Mouse (Mus musculus) CH12.LX (cell line): Measurements from ENCODE around the gene Mettl7a1. TPM values are rescaled to one million over a fixed set of nuclear protein-coding genes. Genes with fewer than 3 reads are reported as not detected.
"Not testable (repeated sequence)": the region's sequence is repeated elsewhere in the genome, so short reads cannot be mapped to it uniquely, and the experiment has no call there.

ENCODE experiments used
- DNase-seq: peaks from one replicate; pipeline ENCODE4 v3.0.0-alpha.2; 2013; ENCODE audit errors: extremely low read depth
- H3K27ac ChIP-seq: 2 replicates; pipeline ENCODE4 v1.5.1; 2012; ENCODE audit warnings: low read depth, mild to moderate bottlenecking, control low read depth, moderate library complexity; ENCODE audit not compliant: insufficient read depth
- H3K27me3 ChIP-seq: replicated peaks from 2 replicates; pipeline ENCODE3; 2012; ENCODE audit warnings: inconsistent platforms
- H3K36me3 ChIP-seq, 2 experiments: replicated peaks in 1 of 2; 2 replicates each; pipeline versions ENCODE3 to v1.6.1; 2012; ENCODE audit warnings: inconsistent platforms in 1 of 2, low read length in 1 of 2, mild to moderate bottlenecking in 1 of 2, mixed read lengths in 1 of 2, moderate library complexity in 1 of 2; ENCODE audit not compliant: control insufficient read depth in 1 of 2, insufficient read depth in 1 of 2
- H3K4me1 ChIP-seq, 2 experiments: 2 replicates each; pipeline ENCODE4 v1.6.1; 2012; ENCODE audit warnings: inconsistent platforms in 1 of 2, moderate library complexity in 1 of 2; ENCODE audit not compliant: insufficient read depth in 2 of 2, control insufficient read depth in 1 of 2
- H3K4me2 ChIP-seq: 2 replicates; pipeline ENCODE4 v1.6.1; 2012; ENCODE audit warnings: low read depth, mild to moderate bottlenecking, control low read depth; ENCODE audit not compliant: poor library complexity, insufficient read depth, severe bottlenecking
- H3K4me3 ChIP-seq, 3 experiments: fragments of 150-350 bp in 1 of 3; sonication (generic) in 1 of 3; replicated peaks in 1 of 3; 2 replicates each; pipeline versions ENCODE3 to v1.5.1; 2011 to 2012; ENCODE audit warnings: low read depth in 2 of 3, low read length in 2 of 3, mild to moderate bottlenecking in 2 of 3, moderate library complexity in 2 of 3, control low read depth in 1 of 3, improper control_type of control experiment in 1 of 3, inconsistent platforms in 1 of 3, mixed read lengths in 1 of 3; ENCODE audit not compliant: poor library complexity in 1 of 3
- H3K79me2 ChIP-seq: replicated peaks from 2 replicates; pipeline ENCODE4 v1.6.1; 2012; ENCODE audit warnings: mild to moderate bottlenecking, moderate library complexity; ENCODE audit not compliant: control insufficient read depth, poor library complexity, insufficient read depth, severe bottlenecking; ENCODE audit errors: extremely low read depth
- H3K9ac ChIP-seq: 2 replicates; pipeline ENCODE4 v1.6.1; 2012; ENCODE audit warnings: low read depth, mild to moderate bottlenecking, control low read depth, moderate library complexity; ENCODE audit not compliant: insufficient read depth
- H3K9me3 ChIP-seq: replicated peaks from 2 replicates; pipeline ENCODE3; 2012; ENCODE audit warnings: low read length, inconsistent platforms, mixed read lengths
- CTCF ChIP-seq, 2 experiments: IDR thresholded peaks in 1 of 2; conservative IDR thresholded peaks in 1 of 2; 2 replicates each; pipeline ENCODE4 v1.5.1; 2011 to 2012; ENCODE audit warnings: low read depth in 2 of 2, low read length in 2 of 2, improper control_type of control experiment in 1 of 2, inconsistent platforms in 1 of 2, mild to moderate bottlenecking in 1 of 2, moderate library complexity in 1 of 2
- E2F4 ChIP-seq: IDR thresholded peaks from 2 replicates; pipeline ENCODE4 v1.6.1; 2011; ENCODE audit warnings: low read depth, low read length, improper control_type of control experiment; ENCODE audit not compliant: insufficient replicate concordance
- ELF1 ChIP-seq: IDR thresholded peaks from 2 replicates; pipeline ENCODE4 v1.6.1; 2014; ENCODE audit warnings: low read depth, mild to moderate bottlenecking, inconsistent platforms, low read length, improper control_type of control experiment
- EP300 ChIP-seq: IDR thresholded peaks from 2 replicates; pipeline ENCODE4 v1.6.1; 2011; ENCODE audit warnings: low read length, improper control_type of control experiment
- ETS1 ChIP-seq: conservative IDR thresholded peaks from 2 replicates; pipeline ENCODE4 v1.6.1; 2012; ENCODE audit warnings: low read depth, mild to moderate bottlenecking, inconsistent platforms, low read length, improper control_type of control experiment, moderate library complexity
- HCFC1 ChIP-seq: IDR thresholded peaks from 2 replicates; pipeline ENCODE4 v1.6.1; 2012; ENCODE audit warnings: low read depth, mild to moderate bottlenecking, inconsistent platforms, low read length, improper control_type of control experiment
- KAT2A ChIP-seq: IDR thresholded peaks from 2 replicates; pipeline ENCODE4 v1.6.1; 2012; ENCODE audit warnings: low read length, improper control_type of control experiment, inconsistent platforms; ENCODE audit not compliant: insufficient replicate concordance
- MAFK ChIP-seq: IDR thresholded peaks from 2 replicates; pipeline ENCODE4 v1.6.1; 2011; ENCODE audit warnings: low read length, improper control_type of control experiment; ENCODE audit not compliant: insufficient replicate concordance
- MAX ChIP-seq: IDR thresholded peaks from 2 replicates; pipeline ENCODE4 v1.6.1; 2011; ENCODE audit warnings: low read length, improper control_type of control experiment
- MEF2A ChIP-seq: IDR thresholded peaks from 2 replicates; pipeline ENCODE4 v1.6.1; 2014; ENCODE audit warnings: low read depth, mild to moderate bottlenecking, inconsistent platforms, low read length, improper control_type of control experiment, borderline replicate concordance
- MXI1 ChIP-seq: IDR thresholded peaks from 2 replicates; pipeline ENCODE4 v1.6.1; 2011; ENCODE audit warnings: mild to moderate bottlenecking, low read depth, low read length, improper control_type of control experiment
- MYC ChIP-seq: IDR thresholded peaks from 2 replicates; pipeline ENCODE4 v1.6.1; 2011; ENCODE audit warnings: low read depth, mild to moderate bottlenecking, improper control_type of control experiment, low read length
- NELFE ChIP-seq: IDR thresholded peaks from 2 replicates; pipeline ENCODE4 v1.6.1; 2011; ENCODE audit warnings: low read depth, low read length, improper control_type of control experiment
- PAX5 ChIP-seq: IDR thresholded peaks from 2 replicates; pipeline ENCODE4 v1.6.1; 2012; ENCODE audit warnings: low read length, inconsistent platforms, mixed read lengths
- POLR2AphosphoS2 ChIP-seq: IDR thresholded peaks from 2 replicates; pipeline ENCODE4 v1.6.1; 2011; ENCODE audit warnings: low read depth, low read length, improper control_type of control experiment
- TBP ChIP-seq: conservative IDR thresholded peaks from 2 replicates; pipeline ENCODE4 v1.6.1; 2011; ENCODE audit warnings: low read depth, low read length, improper control_type of control experiment
- TCF12 ChIP-seq: IDR thresholded peaks from 2 replicates; pipeline ENCODE4 v1.6.1; 2014; ENCODE audit warnings: low read depth, mild to moderate bottlenecking, inconsistent platforms, low read length, improper control_type of control experiment
- USF1 ChIP-seq: IDR thresholded peaks from 2 replicates; pipeline ENCODE4 v1.6.1; 2014; ENCODE audit warnings: low read depth, mild to moderate bottlenecking, inconsistent platforms, low read length, improper control_type of control experiment
- ZMIZ1 ChIP-seq: IDR thresholded peaks from 2 replicates; pipeline ENCODE4 v1.6.1; 2012; ENCODE audit warnings: low read depth, mild to moderate bottlenecking, inconsistent platforms, low read length, improper control_type of control experiment
- dilution Hi-C: fragments of 300-500 bp; cut with MboI; formaldehyde crosslinking; loops from 2 replicates; pipeline ENCODE4 v1.14.3; 2020; ENCODE audit warnings: low sequenced_read_pairs; ENCODE audit not compliant: extremely low pct_unique_long_range_greater_than_20kb, extremely low pct_ligation_motif_present
- in situ Hi-C: fragments of 300-500 bp; cut with MboI; formaldehyde crosslinking; loops from 3 replicates; pipeline ENCODE4 v1.14.3; 2019; ENCODE audit warnings: low sequenced_read_pairs, low pct_ligation_motif_present, low pct_unique_long_range_greater_than_20kb, mixed read lengths
- polyA plus RNA-seq: library from polyadenylated mRNA; unstranded; fragments of >175 nt; gene quantifications from 2 replicates; pipeline ENCODE4 v1.2.1, GENCODE M21; 2012; ENCODE audit warnings: low read depth; ENCODE audit not compliant: insufficient read length
- total RNA-seq, 2 experiments: library from RNA; depleted of rRNA; stranded (reverse); fragments of 300-350 nt in 1 of 2; fragments of >200 nt in 1 of 2; gene quantifications; 2 replicates each; pipeline ENCODE4 v1.2.3; 2012 to 2014

Gene Mettl7a1
- total and polyA plus RNA-seq, 3 experiments: 6.5 to 17.2 (median 14.2) TPM

DNA sequence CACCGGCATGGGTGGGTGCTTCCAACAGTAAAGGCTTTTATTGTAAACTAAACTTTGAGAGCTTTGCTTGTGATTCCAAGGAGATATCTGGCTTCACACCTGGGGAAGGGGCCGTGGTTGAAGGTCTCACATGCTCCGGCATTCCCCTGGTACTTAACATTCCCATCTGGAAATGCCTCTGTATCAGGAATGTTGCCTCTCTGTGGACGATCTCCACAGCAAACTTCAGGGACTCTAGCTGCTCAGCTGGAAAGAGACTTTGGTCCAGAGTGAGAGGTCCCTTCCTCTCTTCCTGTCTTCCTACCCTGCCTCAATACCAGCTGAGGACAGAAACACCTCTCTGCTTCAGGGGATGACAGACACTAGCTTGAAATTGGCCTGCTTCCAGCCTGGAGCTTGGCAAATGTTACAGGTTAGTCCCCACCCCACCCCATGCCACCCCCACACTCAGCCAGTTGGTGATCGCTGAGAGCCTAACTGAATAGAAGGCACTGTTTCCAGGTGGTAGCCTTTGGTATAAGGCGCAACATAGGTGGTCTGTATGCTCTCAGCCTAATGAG lies 47.6 kb downstream of the Mettl7a1 start:
- Histone ChIP-seq H3K27ac (no peak overlapping the region), H3K9me3 (no peaks in the 10 kb centered on the region), H3K79me2 (no peaks in the 10 kb centered on the region), H3K27me3 (peaks cover 4% of the 10 kb centered on the region), H3K36me3 (no peaks in the 10 kb centered on the region), H3K9ac (no peak overlapping the region), H3K4me3 (no peak overlapping the region), H3K4me1 (peaks cover 2 to 4% of the 10 kb centered on the region in 2 experiments; a peak in 1 of 4 replicates), H3K4me2 (no peak overlapping the region)
- in situ Hi-C loops (no loop called here), dilution Hi-C loops (no loop called here)
- TF ChIP-seq MXI1 (no peak), MAX (no peak)
- DNase-seq: no peak

DNA sequence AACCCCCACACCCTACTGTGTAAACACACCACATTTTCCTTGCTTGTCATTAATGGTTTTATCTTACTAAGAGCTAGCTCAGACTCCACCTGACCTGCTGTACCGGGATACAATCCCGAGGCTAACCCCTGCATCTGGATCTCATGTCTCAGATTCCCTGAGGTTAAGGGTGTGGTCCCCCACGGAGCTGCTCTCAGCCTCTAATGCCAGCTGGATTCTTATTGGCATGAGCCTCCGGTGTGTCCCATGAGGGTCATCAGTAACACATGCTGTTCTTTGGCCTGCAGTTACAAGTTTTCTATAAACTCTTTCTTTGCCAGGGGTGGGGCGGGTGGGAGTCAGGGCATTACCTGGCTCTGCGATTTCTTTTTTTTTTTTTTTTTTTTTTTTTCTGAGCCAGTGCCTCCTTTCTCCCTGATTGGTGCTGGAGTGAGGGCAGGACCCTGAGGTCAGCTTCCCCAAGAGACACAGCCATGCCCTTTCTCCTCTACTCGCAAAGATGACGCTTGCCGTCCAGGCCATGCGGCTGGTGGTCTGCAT lies 48.8 kb downstream of the Mettl7a1 start, which contains the start of the genes Methig1 and Mettl7a2:
Methig1 (plus strand) TSS at position 439 of the 540 bp plus-strand sequence.
Mettl7a2 (plus strand) TSS at position 490 of the 540 bp plus-strand sequence.
- no peaks in the 10 kb centered on the region for H3K9me3 ChIP-seq
- no peak within 1 kb of the TSS for H3K4me2 ChIP-seq
- TF ChIP-seq E2F4: no peak
- TF ChIP-seq ELF1: no peak
- no peak for TF ChIP-seq NELFE
- TF ChIP-seq ETS1: no peak
- no peak for TF ChIP-seq HCFC1
- no peak for TF ChIP-seq POLR2AphosphoS2
- no peak for TF ChIP-seq USF1
- no peak for TF ChIP-seq TBP
- no peak for TF ChIP-seq TCF12
- no peak for TF ChIP-seq MEF2A
- no peak for TF ChIP-seq CTCF (conservative IDR thresholded peaks at IDR 0.05 in 1 of 2, IDR thresholded peaks at IDR 0.05 in 1 of 2; ENCODE audit: low read depth in 2 of 2, low read length in 2 of 2)
- TF ChIP-seq EP300: no peak
- no peak for TF ChIP-seq MAFK
- no peak for TF ChIP-seq MYC
- TF ChIP-seq MAX: no peak
- no peak for TF ChIP-seq KAT2A
- TF ChIP-seq PAX5: no peak
- no peak for TF ChIP-seq ZMIZ1
- no peak within 1 kb of the TSS for H3K9ac ChIP-seq
- peaks cover 2 to 4% of the 10 kb centered on the region in 2 experiments; a peak in 1 of 4 replicates for H3K4me1 ChIP-seq
- no peak for DNase-seq
- in situ Hi-C loops: no loop called here
- H3K79me2 ChIP-seq: no peaks in the 10 kb centered on the region
- H3K36me3 ChIP-seq: no peaks in the 10 kb centered on the region
- dilution Hi-C loops: no loop called here
- no peak within 1 kb of the TSS for H3K4me3 ChIP-seq
- H3K27me3 ChIP-seq: peaks cover 4% of the 10 kb centered on the region
- H3K27ac ChIP-seq: no peak within 1 kb of the TSS

DNA sequence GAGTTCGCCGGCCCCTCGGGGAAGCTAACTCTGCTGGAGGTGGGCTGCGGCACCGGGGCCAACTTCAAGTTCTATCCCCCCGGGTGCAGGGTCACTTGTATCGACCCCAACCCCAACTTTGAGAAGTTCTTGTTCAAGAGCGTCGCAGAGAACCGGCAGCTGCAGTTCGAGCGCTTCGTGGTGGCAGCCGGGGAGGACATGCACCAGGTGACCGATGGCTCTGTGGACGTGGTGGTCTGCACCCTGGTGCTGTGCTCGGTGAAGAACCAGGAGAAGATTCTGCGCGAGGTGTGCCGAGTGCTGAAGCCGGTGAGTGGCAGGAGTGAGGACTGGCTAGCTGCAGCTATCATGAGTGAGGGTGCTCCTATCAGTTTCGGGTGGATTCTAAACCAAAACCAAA lies 49.5 kb downstream of the Mettl7a1 start:
- in situ Hi-C loops, H3K27me3 ChIP-seq, H3K4me3 ChIP-seq, H3K4me2 ChIP-seq, H3K79me2 ChIP-seq, dilution Hi-C loops, H3K27ac ChIP-seq, H3K9ac ChIP-seq, H3K36me3 ChIP-seq, DNase-seq, H3K9me3 ChIP-seq, H3K4me1 ChIP-seq: not testable (repeated sequence)
